Comparison of ENCODE assay signal across 8 mouse cellular contexts in the genomic region with DNA sequence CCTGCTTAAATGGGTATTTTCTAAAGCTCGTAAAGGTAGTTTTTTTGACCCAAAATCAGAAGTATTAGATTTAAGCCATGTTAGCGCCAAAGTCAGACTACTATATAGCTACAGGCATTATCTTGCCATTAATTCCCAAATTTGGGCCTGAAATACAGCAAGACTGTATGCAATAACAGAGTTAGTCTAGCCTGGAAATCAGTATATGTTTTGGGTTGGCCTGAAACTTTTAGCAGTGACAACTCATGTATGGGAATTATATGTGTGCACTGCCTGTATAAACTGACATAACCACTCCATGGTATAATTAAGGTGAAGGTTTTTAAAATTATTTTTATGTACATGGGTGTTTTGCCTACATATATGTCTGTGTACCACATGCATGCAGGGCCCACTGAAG. TPM values are rescaled to one million over a fixed set of nuclear protein-coding genes. Genes with fewer than 3 reads are reported as not detected.
DNase-seq lines count a peak whose midpoint lies in the region; ATAC-seq and TF ChIP-seq lines count a peak whose summit lies in the region.

Gene Atp5j2 (minus strand): TSS at position 101 of the 400 bp plus-strand sequence.

- no peak for DNase-seq in testis, postnatal 10 days (ENCODE audit: low spot score)
- no peak for DNase-seq in heart, postnatal 25 days (ENCODE audit: low spot score)
- no peak for DNase-seq in frontal cortex, postnatal 10 days (ENCODE audit: low spot score in 2 of 2)
- no peak for DNase-seq in cerebellum, adult 8-10 months

- intact Hi-C loops in heart, postnatal 25 days (cut with DNase I), result loop anchor here (2.0 to 5.0 kb wide), 2 partner anchors 25 to 40 kb away; partner anchors contain the start of genes Cpsf4, Ptcd1 and Zfp655

- H3K36me3 ChIP-seq in testis, adult 2 months (ENCODE audit: control insufficient read depth, insufficient read depth, low read length), result peaks cover 1% of the 10 kb centered on the region; the same call in 1 of the 2 replicates
- peaks cover 66% of the 10 kb centered on the region for H3K36me3 ChIP-seq in erythroblast, embryonic 14.5 days (ENCODE audit: control insufficient read depth)
- H3K36me3 ChIP-seq in limb, embryonic 13.5 days, result peaks cover 47% of the 10 kb centered on the region
- H3K36me3 ChIP-seq in small intestine, adult 2 months (ENCODE audit: control insufficient read depth, insufficient read depth, low read length), result peaks cover 29% of the 10 kb centered on the region

- H3K4me2 ChIP-seq in limb, embryonic 13.5 days (replicated peaks), result peak within 1 kb of the TSS; percentile 83

- peak within 1 kb of the TSS; percentile 74 for H3K27ac ChIP-seq in testis, adult 2 months (ENCODE audit: control insufficient read depth, insufficient read depth, low read depth, low read length)
- peak within 1 kb of the TSS; percentile 74 for H3K27ac ChIP-seq in limb, embryonic 13.5 days
- peak within 1 kb of the TSS; percentile 85 for H3K27ac ChIP-seq in small intestine, adult 2 months (ENCODE audit: insufficient read depth, low read depth, low read length)

- no peaks in the 10 kb centered on the region for H3K27me3 ChIP-seq in testis, adult 2 months (ENCODE audit: control insufficient read depth, insufficient read depth, low read length)
- H3K27me3 ChIP-seq in erythroblast, embryonic 14.5 days (ENCODE audit: control insufficient read depth), result no peaks in the 10 kb centered on the region
- no peaks in the 10 kb centered on the region for H3K27me3 ChIP-seq in limb, embryonic 13.5 days
- H3K27me3 ChIP-seq in small intestine, adult 2 months (ENCODE audit: control insufficient read depth, insufficient read depth, low read length), result no peaks in the 10 kb centered on the region

- H3K4me3 ChIP-seq in testis, adult 2 months (ENCODE audit: control insufficient read depth, low read depth, low read length), result peak within 1 kb of the TSS; percentile 92
- peak within 1 kb of the TSS; percentile 83 for H3K4me3 ChIP-seq in erythroblast, embryonic 14.5 days (replicated peaks)
- peak within 1 kb of the TSS; percentile 93 for H3K4me3 ChIP-seq in limb, embryonic 13.5 days
- H3K4me3 ChIP-seq in small intestine, adult 2 months (ENCODE audit: low read depth, low read length), result peak within 1 kb of the TSS; percentile 87

- peak within 1 kb of the TSS; percentile 98 for H3K9ac ChIP-seq in limb, embryonic 13.5 days

- peaks cover 8% of the 10 kb centered on the region; the same call in 1 of the 2 replicates for H3K4me1 ChIP-seq in testis, adult 2 months (ENCODE audit: control insufficient read depth, insufficient read depth, low read length)
- peaks cover 35% of the 10 kb centered on the region for H3K4me1 ChIP-seq in erythroblast, embryonic 14.5 days (ENCODE audit: control insufficient read depth)
- peaks cover 19% of the 10 kb centered on the region for H3K4me1 ChIP-seq in limb, embryonic 13.5 days
- H3K4me1 ChIP-seq in small intestine, adult 2 months (ENCODE audit: control insufficient read depth, insufficient read depth, insufficient read length, low read length), result peaks cover 5% of the 10 kb centered on the region; the same call in 1 of the 2 replicates

- no peak for TF ChIP-seq POLR2A in testis, adult 2 months (IDR thresholded peaks at IDR 0.05; ENCODE audit: control insufficient read depth, low read depth, low read length)
- no peak for TF ChIP-seq POLR2A in small intestine, adult 2 months (IDR thresholded peaks at IDR 0.05; ENCODE audit: low read depth, low read length)

- H3K9me3 ChIP-seq in erythroblast, embryonic 14.5 days (ENCODE audit: control insufficient read depth, low read length), result no peaks in the 10 kb centered on the region
- H3K9me3 ChIP-seq in limb, embryonic 13.5 days, result no peaks in the 10 kb centered on the region

- ATAC-seq in limb, embryonic 13.5 days (ENCODE audit: low FRiP score, low read depth), result no peak

- 90% methylated on average over 2 of the region's 2 CpGs for WGBS in limb, embryonic 13.5 days
- WGBS in small intestine, adult 2 months, result 82% methylated on average over 2 of the region's 2 CpGs

- TF ChIP-seq CTCF in testis, adult 2 months (IDR thresholded peaks at IDR 0.05; ENCODE audit: control insufficient read depth, insufficient read depth, insufficient replicate concordance, low read depth, low read length), result no peak
- no peak for TF ChIP-seq CTCF in small intestine, adult 2 months (IDR thresholded peaks at IDR 0.05; ENCODE audit: extremely low read depth, insufficient read length, insufficient replicate concordance, low read depth, low read length)

RNA-seq across cellular contexts. Expression of gene Atp5j2, which starts in this region (rescaled TPM):
- 98.4 and 101 TPM in 2 replicates for polyA plus RNA-seq in testis, adult 2 months (2012; rRNA removed)
- polyA plus RNA-seq in erythroblast, embryonic 14.5 days (2012), result 8.3 and 21.1 TPM in 2 replicates
- 1,000 to 10,000 TPM; 1,052 to 1,137 TPM for total RNA-seq in heart, postnatal 25 days (2021)
- 649 and 683 TPM in 2 replicates for polyA plus RNA-seq in limb, embryonic 13.5 days (2015; fragmentation: Nextera tagmentation; extraction: Ambion mirVana)
- 99.9 and 140 TPM in 2 replicates for polyA plus RNA-seq in small intestine, adult 2 months (2012; rRNA removed)
